Mouse (Mus musculus): ENCODE measurements at regions not wholly inside any gene's neighbourhood (a gene's known extent, or its start where the extent isn't known, plus 50 kb on each side); places are given as distances from the start of the nearest gene placed in this dataset.

GRCm38 (mm10) chr16:76775790-76776189, 237.7 kb upstream of the Usp25 start:
- H3K4me1 ChIP-seq (ENCODE audit: control insufficient read depth in 2 of 2, insufficient read depth in 2 of 2, low read length in 2 of 2), result no peaks in the 10 kb centered on the region
- no peak overlapping the region for H3K9ac ChIP-seq (ENCODE audit: low read length)
- ATAC-seq (ENCODE audit: insufficient number of reproducible peaks, insufficient read depth, low FRiP score, low read depth), result no peak
- H3K9me3 ChIP-seq (ENCODE audit: control insufficient read depth, low read length), result no peaks in the 10 kb centered on the region
- no peaks in the 10 kb centered on the region for H3K36me3 ChIP-seq (ENCODE audit: control insufficient read depth, insufficient read depth, low read length)
- H3K27me3 ChIP-seq (ENCODE audit: control insufficient read depth, insufficient read depth, low read length), result no peaks in the 10 kb centered on the region
- no peak overlapping the region for H3K4me2 ChIP-seq (ENCODE audit: low read length)
- H3K27ac ChIP-seq (replicated peaks in 1 of 2; ENCODE audit: control insufficient read depth in 1 of 2, insufficient read depth in 1 of 2, low read depth in 2 of 2, low read length in 2 of 2), result no peak overlapping the region
- WGBS, result 53% methylated on average over 2 of the region's 2 CpGs
- no peak overlapping the region for H3K4me3 ChIP-seq (ENCODE audit: control insufficient read depth in 1 of 2, insufficient read depth in 1 of 2, low read depth in 1 of 2, low read length in 2 of 2)

GRCm38 (mm10) chr16:76774032-76774431, 239.5 kb upstream of the Usp25 start:
- ATAC-seq (ENCODE audit: insufficient number of reproducible peaks, insufficient read depth, low FRiP score, low read depth), result no peak
- no peaks in the 10 kb centered on the region for H3K36me3 ChIP-seq (ENCODE audit: control insufficient read depth, insufficient read depth, low read length)
- H3K27me3 ChIP-seq (ENCODE audit: control insufficient read depth, insufficient read depth, low read length), result no peaks in the 10 kb centered on the region
- H3K9me3 ChIP-seq (ENCODE audit: control insufficient read depth, low read length), result no peaks in the 10 kb centered on the region
- H3K4me2 ChIP-seq (ENCODE audit: low read length), result no peak overlapping the region
- H3K4me1 ChIP-seq (ENCODE audit: control insufficient read depth in 2 of 2, insufficient read depth in 2 of 2, low read length in 2 of 2), result no peaks in the 10 kb centered on the region
- H3K27ac ChIP-seq (replicated peaks in 1 of 2; ENCODE audit: control insufficient read depth in 1 of 2, insufficient read depth in 1 of 2, low read depth in 2 of 2, low read length in 2 of 2), result no peak overlapping the region
- H3K4me3 ChIP-seq (ENCODE audit: control insufficient read depth in 1 of 2, insufficient read depth in 1 of 2, low read depth in 1 of 2, low read length in 2 of 2), result no peak overlapping the region
- WGBS, result 85% methylated on average over 8 of the region's 8 CpGs
- H3K9ac ChIP-seq (ENCODE audit: low read length), result no peak overlapping the region

GRCm38 (mm10) chr16:76773466-76773865, 240.0 kb upstream of the Usp25 start:
- Histone ChIP-seq H3K4me3 (ENCODE audit: control insufficient read depth in 1 of 2, insufficient read depth in 1 of 2, low read depth in 1 of 2, low read length in 2 of 2) (no peak overlapping the region), H3K4me1 (ENCODE audit: control insufficient read depth in 2 of 2, insufficient read depth in 2 of 2, low read length in 2 of 2) (no peaks in the 10 kb centered on the region), H3K9me3 (ENCODE audit: control insufficient read depth, low read length) (no peaks in the 10 kb centered on the region), H3K9ac (ENCODE audit: low read length) (no peak overlapping the region), H3K27me3 (ENCODE audit: control insufficient read depth, insufficient read depth, low read length) (no peaks in the 10 kb centered on the region), H3K4me2 (ENCODE audit: low read length) (no peak overlapping the region), H3K27ac (replicated peaks in 1 of 2; ENCODE audit: control insufficient read depth in 1 of 2, insufficient read depth in 1 of 2, low read depth in 2 of 2, low read length in 2 of 2) (no peak overlapping the region), H3K36me3 (ENCODE audit: control insufficient read depth, insufficient read depth, low read length) (no peaks in the 10 kb centered on the region)
- no peak for ATAC-seq (ENCODE audit: insufficient number of reproducible peaks, insufficient read depth, low FRiP score, low read depth)

GRCm38 (mm10) chr16:76768607-76769006, 244.9 kb upstream of the Usp25 start:
- no peaks in the 10 kb centered on the region; a peak in 1 of 4 replicates for H3K4me1 ChIP-seq (ENCODE audit: control insufficient read depth in 2 of 2, insufficient read depth in 2 of 2, low read length in 2 of 2)
- no peak overlapping the region for H3K9ac ChIP-seq (ENCODE audit: low read length)
- H3K27ac ChIP-seq (replicated peaks in 1 of 2; ENCODE audit: control insufficient read depth in 1 of 2, insufficient read depth in 1 of 2, low read depth in 2 of 2, low read length in 2 of 2), result no peak overlapping the region
- WGBS, result 76% methylated on average over 9 of the region's 9 CpGs
- no peak overlapping the region for H3K4me3 ChIP-seq (ENCODE audit: control insufficient read depth in 1 of 2, insufficient read depth in 1 of 2, low read depth in 1 of 2, low read length in 2 of 2)
- no peaks in the 10 kb centered on the region for H3K36me3 ChIP-seq (ENCODE audit: control insufficient read depth, insufficient read depth, low read length)
- no peaks in the 10 kb centered on the region for H3K27me3 ChIP-seq (ENCODE audit: control insufficient read depth, insufficient read depth, low read length)
- ATAC-seq (ENCODE audit: insufficient number of reproducible peaks, insufficient read depth, low FRiP score, low read depth), result no peak
- H3K9me3 ChIP-seq (ENCODE audit: control insufficient read depth, low read length), result no peaks in the 10 kb centered on the region
- H3K4me2 ChIP-seq (ENCODE audit: low read length), result no peak overlapping the region

- H3K9ac ChIP-seq (ENCODE audit: low read length), result no peak overlapping the region
- WGBS, result 10% methylated on average over 3 of the region's 3 CpGs
- H3K4me2 ChIP-seq (ENCODE audit: low read length), result no peak overlapping the region
- no peaks in the 10 kb centered on the region for H3K36me3 ChIP-seq (ENCODE audit: control insufficient read depth, insufficient read depth, low read length)
- ATAC-seq (ENCODE audit: insufficient number of reproducible peaks, insufficient read depth, low FRiP score, low read depth), result no peak
- H3K4me1 ChIP-seq (ENCODE audit: control insufficient read depth in 2 of 2, insufficient read depth in 2 of 2, low read length in 2 of 2), result no peaks in the 10 kb centered on the region; a peak in 1 of 4 replicates
- no peaks in the 10 kb centered on the region for H3K9me3 ChIP-seq (ENCODE audit: control insufficient read depth, low read length)
- H3K27ac ChIP-seq (replicated peaks in 1 of 2; ENCODE audit: control insufficient read depth in 1 of 2, insufficient read depth in 1 of 2, low read depth in 2 of 2, low read length in 2 of 2), result no peak overlapping the region
- no peak overlapping the region for H3K4me3 ChIP-seq (ENCODE audit: control insufficient read depth in 1 of 2, insufficient read depth in 1 of 2, low read depth in 1 of 2, low read length in 2 of 2)
- H3K27me3 ChIP-seq (ENCODE audit: control insufficient read depth, insufficient read depth, low read length), result no peaks in the 10 kb centered on the region
Measured at GRCm38 (mm10) chr16:76766636-76767035, 246.9 kb upstream of the Usp25 start.

GRCm38 (mm10) chr16:76765536-76765935, 248.0 kb upstream of the Usp25 start:
- no peak overlapping the region for H3K27ac ChIP-seq (replicated peaks in 1 of 2; ENCODE audit: control insufficient read depth in 1 of 2, insufficient read depth in 1 of 2, low read depth in 2 of 2, low read length in 2 of 2)
- no peak overlapping the region for H3K4me2 ChIP-seq (ENCODE audit: low read length)
- ATAC-seq (ENCODE audit: insufficient number of reproducible peaks, insufficient read depth, low FRiP score, low read depth), result no peak
- H3K4me3 ChIP-seq (ENCODE audit: control insufficient read depth in 1 of 2, insufficient read depth in 1 of 2, low read depth in 1 of 2, low read length in 2 of 2), result no peak overlapping the region
- H3K36me3 ChIP-seq (ENCODE audit: control insufficient read depth, insufficient read depth, low read length), result no peaks in the 10 kb centered on the region
- no peaks in the 10 kb centered on the region; a peak in 1 of 4 replicates for H3K4me1 ChIP-seq (ENCODE audit: control insufficient read depth in 2 of 2, insufficient read depth in 2 of 2, low read length in 2 of 2)
- no peak overlapping the region for H3K9ac ChIP-seq (ENCODE audit: low read length)
- WGBS, result 48% methylated on average over 7 of the region's 7 CpGs
- H3K27me3 ChIP-seq (ENCODE audit: control insufficient read depth, insufficient read depth, low read length), result no peaks in the 10 kb centered on the region
- H3K9me3 ChIP-seq (ENCODE audit: control insufficient read depth, low read length), result no peaks in the 10 kb centered on the region

GRCm38 (mm10) chr16:76764994-76765393, 248.5 kb upstream of the Usp25 start:
- Histone ChIP-seq H3K4me2 (ENCODE audit: low read length) (no peak overlapping the region), H3K4me3 (ENCODE audit: control insufficient read depth in 1 of 2, insufficient read depth in 1 of 2, low read depth in 1 of 2, low read length in 2 of 2) (no peak overlapping the region), H3K4me1 (ENCODE audit: control insufficient read depth in 2 of 2, insufficient read depth in 2 of 2, low read length in 2 of 2) (no peaks in the 10 kb centered on the region; a peak in 1 of 4 replicates), H3K27me3 (ENCODE audit: control insufficient read depth, insufficient read depth, low read length) (no peaks in the 10 kb centered on the region), H3K36me3 (ENCODE audit: control insufficient read depth, insufficient read depth, low read length) (no peaks in the 10 kb centered on the region), H3K9me3 (ENCODE audit: control insufficient read depth, low read length) (no peaks in the 10 kb centered on the region), H3K27ac (replicated peaks in 1 of 2; ENCODE audit: control insufficient read depth in 1 of 2, insufficient read depth in 1 of 2, low read depth in 2 of 2, low read length in 2 of 2) (no peak overlapping the region), H3K9ac (ENCODE audit: low read length) (no peak overlapping the region)
- ATAC-seq (ENCODE audit: insufficient number of reproducible peaks, insufficient read depth, low FRiP score, low read depth), result no peak
- 72% methylated on average over 5 of the region's 5 CpGs for WGBS

- H3K4me3 ChIP-seq (ENCODE audit: control insufficient read depth in 1 of 2, insufficient read depth in 1 of 2, low read depth in 1 of 2, low read length in 2 of 2), result no peak overlapping the region
- H3K4me2 ChIP-seq (ENCODE audit: low read length), result no peak overlapping the region
- H3K36me3 ChIP-seq (ENCODE audit: control insufficient read depth, insufficient read depth, low read length), result no peaks in the 10 kb centered on the region
- no peaks in the 10 kb centered on the region; a peak in 1 of 4 replicates for H3K4me1 ChIP-seq (ENCODE audit: control insufficient read depth in 2 of 2, insufficient read depth in 2 of 2, low read length in 2 of 2)
- H3K27me3 ChIP-seq (ENCODE audit: control insufficient read depth, insufficient read depth, low read length), result no peaks in the 10 kb centered on the region
- no peaks in the 10 kb centered on the region for H3K9me3 ChIP-seq (ENCODE audit: control insufficient read depth, low read length)
- WGBS, result 37% methylated on average over 8 of the region's 8 CpGs
- no peak overlapping the region for H3K9ac ChIP-seq (ENCODE audit: low read length)
- ATAC-seq (ENCODE audit: insufficient number of reproducible peaks, insufficient read depth, low FRiP score, low read depth), result no peak
- no peak overlapping the region for H3K27ac ChIP-seq (replicated peaks in 1 of 2; ENCODE audit: control insufficient read depth in 1 of 2, insufficient read depth in 1 of 2, low read depth in 2 of 2, low read length in 2 of 2)
Measured at GRCm38 (mm10) chr16:76762619-76763283, 250.8 kb upstream of the Usp25 start.

All from heart, embryonic 14.5 days (tissue).